Mouse (Mus musculus): ENCODE results near the gene Hsd17b2.
"Not testable (repeated sequence)": the region's sequence is repeated elsewhere in the genome, so short reads cannot be mapped to it uniquely, and the experiment has no call there.

Hsd17b2 gene

DNA sequence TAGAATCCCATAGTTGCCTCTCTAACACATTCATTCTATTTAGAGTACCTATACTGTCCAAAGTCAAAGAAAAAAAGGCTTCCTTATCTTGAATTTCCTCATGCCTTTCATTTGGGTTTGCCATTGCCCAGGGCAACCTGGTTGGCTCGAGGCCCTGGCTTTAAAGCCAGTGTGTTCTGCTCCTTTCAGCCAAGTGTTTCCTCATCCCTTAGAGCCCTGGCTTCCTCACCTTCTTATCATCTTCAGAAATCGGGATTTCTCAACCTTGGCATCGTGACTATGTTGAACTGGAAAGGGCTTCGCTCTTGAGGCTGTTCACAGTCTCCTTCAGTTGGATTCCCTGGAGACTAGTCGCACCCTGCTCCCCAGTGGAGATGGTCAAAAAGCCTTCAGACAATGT, 12.9 kb downstream of the Hsd17b2 start:
- in situ Hi-C loops (cut with MboI, MseI) = no loop called here

DNA sequence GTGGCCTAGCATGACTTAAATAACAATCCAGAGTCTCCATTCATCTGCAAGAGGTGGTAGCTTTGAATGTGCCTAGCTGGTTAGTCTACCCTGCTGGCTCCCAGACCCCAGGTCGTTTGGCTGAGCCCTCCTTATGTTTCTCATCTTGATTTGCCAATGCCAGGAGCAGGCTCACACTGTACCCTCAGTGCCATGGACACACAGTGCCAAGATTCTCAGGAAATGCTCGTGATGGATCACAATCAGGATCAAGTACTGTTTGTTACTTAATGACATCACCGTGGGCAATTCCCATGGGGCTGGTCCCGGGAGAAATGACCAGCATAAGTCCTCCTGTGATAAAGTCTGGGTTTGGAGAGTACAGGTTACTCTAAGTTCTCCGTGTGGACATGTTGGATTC, 14.2 kb downstream of the Hsd17b2 start:
- in situ Hi-C loops (cut with MboI, MseI) = no loop called here

DNA sequence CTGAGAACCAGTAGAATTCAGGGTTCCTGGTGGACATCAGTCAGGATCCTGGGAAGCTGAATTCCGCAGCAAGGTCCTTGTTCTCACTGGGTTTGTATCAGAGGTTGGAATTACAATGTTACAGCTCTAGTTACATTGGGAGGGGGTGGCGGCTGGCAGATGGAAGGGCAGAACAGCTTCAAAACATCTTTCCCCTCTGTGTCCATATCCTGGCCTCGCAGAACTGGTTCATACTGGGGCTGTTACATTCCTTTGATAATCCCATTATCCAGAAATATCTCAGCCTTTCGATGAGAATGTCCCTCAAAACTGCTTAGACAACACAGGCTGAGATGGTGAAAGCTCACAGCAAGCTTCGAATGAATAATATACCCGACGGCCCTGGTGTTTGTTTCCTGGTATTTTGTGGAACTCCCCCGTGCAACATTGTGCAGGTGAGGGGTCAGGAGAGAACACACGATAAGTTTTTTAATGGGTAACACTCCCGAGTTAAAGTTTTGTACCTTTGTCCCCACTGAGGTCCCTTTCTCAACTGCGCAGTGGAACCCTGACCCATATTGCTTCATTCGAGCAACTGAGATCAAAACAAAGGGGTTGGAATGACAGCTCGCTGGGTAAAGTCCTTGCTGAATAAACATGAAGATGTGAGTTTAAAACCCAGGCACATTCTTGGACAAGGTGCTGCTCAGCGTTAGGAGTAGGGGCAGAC, 16.6 kb downstream of the Hsd17b2 start:
- in situ Hi-C loops (cut with MboI, MseI) = no loop called here

DNA sequence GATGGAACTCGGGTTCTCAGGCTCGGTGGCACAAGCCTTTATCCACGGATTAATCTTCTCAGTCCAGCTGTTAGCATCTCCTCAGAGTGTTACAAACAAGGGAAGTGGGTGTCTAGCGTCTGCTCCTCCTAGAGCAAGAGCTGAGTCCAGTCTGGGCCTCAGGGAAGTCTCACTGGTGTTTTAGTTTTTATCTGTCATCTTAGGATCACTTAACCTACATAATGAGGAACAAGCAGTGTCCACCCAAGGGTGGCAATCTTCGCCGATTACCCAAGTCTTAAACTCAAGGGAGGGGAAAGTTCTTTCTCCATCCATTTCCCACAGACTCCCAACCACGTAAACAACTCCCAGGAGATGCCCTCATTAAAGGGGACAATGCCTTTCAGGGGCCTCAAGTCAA, 24.8 kb downstream of the Hsd17b2 start:
- in situ Hi-C loops (cut with MboI, MseI) = no loop called here

DNA sequence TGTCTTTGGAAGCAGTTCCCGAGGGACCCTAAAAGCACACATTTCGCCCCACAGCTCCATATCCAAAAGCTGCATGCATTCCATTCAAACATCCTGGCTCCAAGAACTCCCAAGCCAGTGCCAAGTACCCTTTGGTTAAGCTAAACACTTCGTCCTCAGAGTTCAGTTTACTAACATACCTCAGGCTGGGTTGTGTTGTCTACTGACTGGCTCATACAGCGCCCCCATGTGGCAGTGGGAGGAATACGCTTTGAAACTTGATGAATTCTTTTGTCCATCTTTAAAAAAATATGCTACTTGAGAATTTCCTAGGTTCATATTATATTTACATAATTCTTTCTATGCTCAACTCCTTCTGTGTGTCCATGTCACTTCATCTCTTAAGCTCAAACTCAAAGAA, 25.9 kb downstream of the Hsd17b2 start:
- in situ Hi-C loops (cut with MboI, MseI) = no loop called here

DNA sequence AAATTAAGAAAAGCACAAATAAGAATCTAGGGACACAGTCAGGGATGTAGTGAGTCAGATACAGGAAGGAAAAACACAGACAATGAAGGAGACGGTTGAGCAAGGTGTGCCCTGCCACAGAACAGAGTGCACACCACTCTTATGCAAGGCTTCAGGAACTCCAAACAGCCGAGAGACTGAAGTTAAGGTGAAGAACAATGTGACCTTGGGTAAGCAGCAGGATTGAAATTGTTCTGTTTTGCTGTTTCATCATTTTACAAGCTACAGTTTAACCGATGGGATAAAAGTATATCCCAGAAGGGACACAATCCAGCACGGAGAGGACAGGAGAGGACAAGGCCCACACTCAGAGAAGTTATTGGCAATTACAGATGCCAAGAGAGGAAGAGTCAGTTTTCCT, 26.5 kb downstream of the Hsd17b2 start:
- in situ Hi-C loops (cut with MboI, MseI) = no loop called here

DNA sequence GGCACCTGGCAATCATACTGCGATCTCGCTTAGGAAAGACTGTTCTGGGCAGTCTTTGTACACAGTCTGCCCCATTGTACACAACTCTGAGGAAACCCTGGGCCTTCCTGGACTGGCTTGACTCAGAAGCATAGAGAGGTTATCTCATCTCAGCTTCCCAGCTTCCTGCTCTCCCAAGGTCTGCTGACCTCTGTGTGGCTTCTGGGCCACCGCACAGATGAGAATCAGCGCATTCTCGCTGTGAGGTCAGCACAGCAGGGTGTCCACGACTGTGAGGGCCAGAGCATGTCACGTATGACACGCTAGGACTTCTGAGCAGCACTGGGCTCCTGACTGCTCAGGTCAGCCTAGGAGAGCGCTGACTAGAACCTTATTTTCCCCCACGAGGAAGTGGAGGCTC, 29.3 kb downstream of the Hsd17b2 start:
- in situ Hi-C loops (cut with MboI, MseI) = no loop called here

DNA sequence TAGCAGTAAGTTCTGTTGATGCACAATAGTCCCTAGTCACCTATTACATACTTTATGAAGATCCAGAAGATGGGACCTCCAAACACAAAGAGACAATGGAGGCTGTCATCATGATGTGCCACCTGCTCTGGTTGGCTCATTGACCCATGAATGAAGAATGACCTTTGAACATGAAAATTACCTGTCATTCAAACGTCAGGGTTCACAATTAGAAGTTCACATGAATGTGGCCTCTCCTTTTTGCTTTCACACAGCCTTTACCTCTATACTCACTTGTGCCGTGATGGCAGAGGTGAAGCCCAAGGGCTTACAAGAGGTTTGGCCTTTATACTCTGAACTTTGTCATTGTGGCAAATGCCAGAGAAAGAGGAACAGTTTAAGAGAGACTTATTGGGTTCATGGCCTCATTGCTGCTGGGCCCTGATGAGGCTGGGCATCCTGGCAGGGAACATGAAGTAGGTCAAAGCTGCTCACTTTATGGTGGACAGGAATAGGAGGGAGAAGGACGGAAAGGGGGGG, 35.0 kb downstream of the Hsd17b2 start:
- in situ Hi-C loops (cut with MboI, MseI) = no loop called here

DNA sequence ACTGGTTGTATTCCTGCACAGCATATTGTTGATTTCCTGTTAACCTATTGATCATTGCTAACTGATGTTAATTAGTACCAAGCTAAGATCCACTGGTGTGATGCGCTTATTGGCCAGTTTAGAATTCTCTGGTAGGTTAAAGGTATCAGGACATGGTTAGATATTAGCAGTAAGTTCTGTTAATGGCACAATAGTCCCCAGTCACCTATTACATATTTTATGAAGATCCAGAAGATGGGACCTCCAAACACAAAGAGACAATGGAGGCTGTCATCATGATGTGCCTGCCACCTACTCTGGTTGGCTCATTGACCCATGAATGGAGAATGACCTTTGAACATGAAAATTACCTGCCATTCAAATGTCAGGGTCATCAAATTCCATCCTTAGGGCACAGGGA, 36.5 kb downstream of the Hsd17b2 start:
- in situ Hi-C loops (cut with MboI, MseI) = not testable (repeated sequence)

DNA sequence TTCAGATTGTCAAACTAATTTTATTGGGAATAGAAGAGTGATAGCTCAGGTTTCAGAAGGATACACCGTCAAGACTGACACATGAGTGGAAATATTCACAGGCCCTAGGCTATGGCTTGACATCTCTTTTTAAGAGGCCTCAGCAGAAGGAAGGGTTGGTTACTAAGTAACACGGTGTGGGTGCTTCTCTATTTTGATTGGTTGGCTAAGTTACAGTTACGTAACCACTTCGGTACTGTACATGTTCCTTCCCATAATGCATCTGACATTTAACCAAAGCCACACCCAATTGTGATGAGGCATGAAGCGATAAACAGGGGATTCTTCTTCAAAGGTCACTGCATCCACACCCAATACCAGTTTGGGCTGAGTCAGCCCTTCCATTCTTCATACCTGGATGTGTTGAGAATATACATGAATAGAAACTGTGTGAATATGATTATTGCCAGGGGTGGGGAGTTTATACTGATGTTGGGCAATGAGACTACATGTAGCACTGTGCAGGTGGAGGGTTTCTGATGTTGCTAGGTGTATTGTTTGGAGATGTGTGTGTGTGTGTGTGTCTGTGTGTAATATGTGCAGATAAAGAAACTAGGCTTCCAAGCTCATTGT, 38.8 kb downstream of the Hsd17b2 start:
- in situ Hi-C loops (cut with MboI, MseI) = no loop called here

DNA sequence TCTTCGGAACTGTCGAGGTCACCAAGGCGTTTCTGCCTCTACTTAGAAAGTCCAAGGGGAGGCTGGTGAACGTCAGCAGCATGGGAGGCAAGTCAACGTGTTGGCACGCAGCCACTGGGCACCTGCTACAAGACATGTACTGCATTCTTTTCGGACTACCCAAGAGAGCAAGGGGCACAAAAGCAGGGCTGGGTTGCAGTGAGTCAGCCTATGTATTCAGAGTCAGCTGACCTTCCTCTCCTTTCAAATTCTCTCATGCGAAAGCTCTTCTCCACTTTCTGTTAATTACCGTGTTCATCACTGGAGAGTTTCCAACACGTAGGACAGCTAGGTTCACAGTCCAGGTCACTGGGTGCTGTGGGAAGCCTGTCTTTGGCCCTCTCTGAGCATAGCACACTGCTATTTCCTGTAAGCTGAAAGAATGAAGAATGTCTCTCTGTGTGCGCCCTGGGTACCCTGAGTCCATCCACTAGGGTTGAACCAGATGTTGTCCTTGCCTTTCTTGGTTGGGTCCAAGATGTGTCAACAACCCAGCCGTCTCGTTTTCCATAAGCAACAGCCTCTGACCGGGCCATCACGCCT, 40.8 kb downstream of the Hsd17b2 start:
- in situ Hi-C loops (cut with MboI, MseI) = no loop called here

DNA sequence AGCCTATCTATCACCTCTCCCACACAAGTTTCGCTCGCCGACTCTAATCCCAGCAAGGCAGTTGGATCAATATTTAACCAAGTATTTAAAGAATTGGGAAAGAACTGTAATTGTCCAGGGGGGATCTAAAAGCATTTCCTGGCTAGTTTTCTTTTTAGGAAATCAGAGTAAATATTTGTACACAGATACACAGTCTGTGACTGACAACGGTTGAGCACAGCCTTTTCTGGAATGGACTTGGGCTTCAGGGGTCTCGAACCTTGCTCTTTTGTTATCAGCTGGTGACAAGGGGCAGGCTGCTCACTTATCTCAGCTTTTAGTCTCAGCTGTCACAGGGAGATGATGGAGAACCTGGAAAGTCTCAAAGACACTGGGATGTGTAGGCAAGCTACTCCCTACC, 44.9 kb downstream of the Hsd17b2 start:
- in situ Hi-C loops (cut with MboI, MseI) = no loop called here

DNA sequence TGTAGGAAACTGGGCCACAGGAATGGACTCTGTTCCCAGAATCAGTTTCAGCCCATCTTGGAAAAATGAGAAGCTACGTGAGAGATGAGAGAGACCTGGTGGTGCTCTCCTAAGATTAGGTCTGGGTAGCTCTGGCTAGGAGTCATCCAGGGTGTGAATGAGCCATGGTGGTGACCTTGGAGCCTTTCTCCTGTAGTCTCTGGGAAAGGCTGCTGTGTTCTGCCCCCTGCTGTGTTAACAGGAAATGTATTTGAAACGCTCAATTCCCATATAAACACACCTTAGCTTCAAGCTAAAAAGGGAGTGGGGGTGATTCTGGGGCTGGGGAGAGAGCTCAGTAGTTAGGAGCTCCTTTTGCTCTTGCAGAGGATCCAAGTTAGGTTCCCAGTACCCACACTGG, 45.7 kb downstream of the Hsd17b2 start:
- in situ Hi-C loops (cut with MboI, MseI) = no loop called here

DNA sequence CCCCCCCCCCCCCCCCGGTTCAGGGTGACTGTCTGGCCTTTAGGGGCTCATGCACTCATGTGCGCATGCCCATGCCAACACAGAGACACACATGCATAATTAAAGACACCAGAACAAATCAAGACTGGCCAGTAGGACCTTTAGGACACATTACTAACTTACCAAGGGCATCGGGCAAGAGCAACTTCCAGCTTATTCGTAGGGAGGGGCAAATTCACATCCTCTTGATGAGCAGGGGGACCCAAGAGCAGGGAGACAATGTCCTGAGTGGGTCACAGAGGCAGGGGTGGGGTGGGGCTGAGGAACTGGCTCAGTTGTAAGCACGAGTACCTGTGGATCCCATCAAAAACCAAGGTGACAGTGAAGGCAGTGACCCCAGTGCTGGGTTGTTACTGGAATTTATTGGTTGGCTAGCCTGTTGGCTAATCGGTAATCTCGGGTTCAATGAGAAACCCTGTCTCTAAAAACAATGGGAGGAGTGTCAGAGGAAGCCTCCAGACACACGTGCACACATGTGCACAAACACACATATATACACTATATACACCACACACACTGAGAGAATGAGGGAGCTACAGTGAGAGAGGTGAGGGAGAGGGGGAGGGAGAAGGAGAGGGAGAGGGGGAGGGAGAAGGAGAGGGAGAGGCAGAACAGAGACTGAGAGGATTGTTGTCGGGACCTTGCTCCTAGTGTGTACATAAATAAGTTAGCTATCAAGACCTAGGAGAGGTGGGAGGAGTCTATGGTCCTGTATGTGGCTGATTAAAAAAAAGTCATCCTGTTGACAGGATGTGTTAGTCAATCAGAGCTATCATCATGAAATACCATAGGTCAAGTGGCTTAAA, 46.4 kb downstream of the Hsd17b2 start:
- in situ Hi-C loops (cut with MboI, MseI) = no loop called here

DNA sequence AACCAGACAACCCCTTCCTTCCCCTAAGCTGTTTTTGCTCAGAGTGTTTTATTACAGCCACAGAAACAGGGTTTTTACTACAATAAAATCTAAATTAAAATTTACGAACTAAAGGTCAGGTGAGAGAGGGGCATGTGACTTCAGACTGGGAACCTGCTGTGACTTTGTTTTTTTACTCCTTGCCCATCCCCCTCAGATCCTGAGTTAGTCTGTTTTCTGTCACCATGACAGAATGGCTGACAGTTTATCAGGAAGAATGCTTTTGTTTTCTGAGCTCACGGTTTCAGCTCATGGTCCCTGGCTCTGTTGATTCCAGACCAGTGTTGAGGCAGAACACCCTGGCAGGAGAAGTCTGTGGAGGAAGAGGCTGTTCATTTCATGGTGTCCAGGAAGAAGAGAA, 47.7 kb downstream of the Hsd17b2 start:
- in situ Hi-C loops (cut with MboI, MseI) = no loop called here

DNA sequence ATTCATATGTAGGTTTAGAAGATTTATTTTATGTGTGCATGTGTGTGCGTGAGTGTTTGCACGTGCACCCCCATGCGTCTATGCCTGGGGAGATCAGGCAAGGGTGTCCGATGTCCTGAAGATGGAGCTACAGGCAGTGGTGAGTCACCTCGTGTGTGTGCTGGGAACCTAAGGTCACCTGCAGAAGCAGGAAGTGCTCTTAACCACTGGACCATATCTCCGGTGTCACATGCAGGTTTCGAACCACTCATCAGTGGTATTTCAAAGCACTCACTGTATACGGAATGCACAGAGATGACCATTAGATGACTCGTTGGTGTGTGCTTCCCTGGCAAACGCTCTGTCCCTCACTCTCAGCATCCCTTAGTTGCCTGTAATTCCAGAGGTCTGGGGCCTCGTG, 56.2 kb downstream of the Hsd17b2 start:
- in situ Hi-C loops (cut with MboI, MseI) = no loop called here

DNA sequence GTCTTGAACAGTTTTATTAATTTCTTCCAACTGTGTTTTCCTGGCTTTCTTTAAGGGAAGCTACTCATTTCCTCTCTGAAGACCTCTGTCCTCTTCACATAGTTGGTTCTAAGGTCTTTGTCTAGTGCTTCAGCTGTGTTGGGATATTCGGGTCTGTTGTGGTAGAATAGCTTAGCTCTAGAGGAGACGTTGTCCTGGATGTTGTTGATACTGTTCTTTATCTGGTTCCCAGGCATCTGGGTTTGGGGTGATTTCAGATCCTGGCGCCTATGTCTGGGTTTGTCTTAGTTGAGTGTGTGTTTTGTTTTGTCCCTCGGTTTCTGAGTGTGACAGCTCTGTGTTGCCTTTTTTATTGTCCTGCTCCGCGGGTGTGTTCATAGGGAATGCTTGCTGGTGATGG, 61.1 kb downstream of the Hsd17b2 start:
- in situ Hi-C loops (cut with MboI, MseI) = no loop called here

DNA sequence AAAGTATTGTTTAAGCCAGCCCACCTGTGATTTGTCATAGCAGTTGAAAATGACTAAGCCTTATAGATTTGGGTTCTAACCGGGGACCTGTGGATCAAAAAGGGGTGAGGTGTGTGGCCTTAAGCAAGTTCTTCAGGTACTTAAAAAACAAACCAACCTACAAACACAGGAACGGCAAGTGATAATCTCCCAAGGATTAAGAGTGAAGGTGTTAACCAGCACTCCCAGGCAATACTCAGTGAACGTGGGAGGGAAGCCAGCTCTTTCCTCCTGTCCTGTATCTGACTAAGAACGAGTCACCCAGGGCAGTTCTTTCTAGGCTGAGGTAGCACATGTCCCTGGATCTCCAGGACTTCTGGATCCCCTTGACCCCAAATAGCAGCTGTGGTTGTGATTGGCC, 62.9 kb downstream of the Hsd17b2 start:
- in situ Hi-C loops (cut with MboI, MseI) = no loop called here

DNA sequence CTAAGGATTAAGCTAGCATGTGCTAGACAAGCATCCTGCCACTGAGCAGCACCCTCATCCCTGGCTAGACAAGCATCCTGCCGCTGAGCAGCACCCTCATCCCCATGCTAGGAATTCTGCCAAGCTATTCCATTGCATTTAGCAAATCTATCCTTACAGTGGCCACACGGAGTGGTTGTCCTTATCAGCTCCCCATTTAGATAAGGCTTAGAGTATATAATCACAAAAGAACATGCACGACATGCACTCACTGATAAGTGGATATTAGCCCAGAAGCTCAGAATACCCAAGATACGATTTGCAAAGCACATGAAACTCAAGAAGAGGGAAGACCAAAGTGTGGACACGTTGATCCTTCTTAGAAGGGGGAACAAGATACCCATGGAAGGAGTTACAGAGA, 64.2 kb downstream of the Hsd17b2 start:
- in situ Hi-C loops (cut with MboI, MseI) = no loop called here

DNA sequence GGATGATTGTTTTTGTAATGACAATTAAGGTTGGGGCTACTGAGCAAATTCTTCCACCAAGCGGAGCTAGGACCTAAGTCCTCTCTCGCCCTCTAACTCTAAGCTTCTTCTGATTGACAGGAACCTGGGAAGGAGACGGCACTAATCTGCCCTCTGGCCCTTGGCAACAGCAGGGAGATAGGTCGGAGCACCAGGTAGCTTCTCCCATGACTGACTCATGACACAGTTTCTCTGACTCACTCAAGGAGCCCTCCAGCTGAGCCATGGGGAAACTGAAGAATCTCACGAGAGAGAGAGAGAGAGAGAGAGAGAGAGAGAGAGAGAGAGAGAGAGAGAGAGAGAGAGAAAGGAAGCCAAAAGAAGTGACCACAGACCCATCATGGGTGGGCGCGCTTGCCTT, 67.3 kb downstream of the Hsd17b2 start:
- in situ Hi-C loops (cut with MboI, MseI) = no loop called here

DNA sequence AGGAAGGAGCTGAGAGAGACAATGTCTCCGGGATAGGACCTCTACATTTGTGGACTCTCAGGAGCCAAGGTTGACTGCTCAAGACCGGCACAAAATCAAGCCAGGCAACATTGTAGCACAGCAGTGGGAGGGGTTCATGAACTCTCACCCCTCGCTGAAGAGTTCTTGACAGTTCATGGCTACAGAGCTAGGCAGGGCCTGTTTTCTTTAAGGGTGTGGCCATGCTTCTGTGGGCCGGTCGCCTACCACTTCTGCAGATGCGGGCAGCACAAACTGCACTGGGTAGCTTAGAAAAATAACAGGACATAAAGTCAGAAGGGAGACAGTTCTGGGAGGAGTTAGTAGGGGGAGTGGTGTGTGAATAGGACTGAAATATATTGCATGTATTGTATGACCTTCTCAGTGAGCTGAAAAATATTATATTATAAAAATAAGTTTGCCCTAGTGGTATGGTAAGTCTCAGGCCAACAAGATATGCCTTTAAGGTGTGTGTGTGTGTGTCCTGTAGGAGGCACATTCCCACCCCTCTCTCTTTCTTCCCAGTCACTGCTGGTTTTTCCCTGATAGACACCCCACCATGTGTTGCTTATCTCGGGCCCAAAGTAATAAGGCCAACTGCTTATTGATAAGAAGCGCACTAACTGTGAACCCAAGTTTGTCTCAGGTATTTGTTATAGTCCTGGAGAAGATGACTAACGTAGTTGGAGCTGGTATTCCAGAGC, 69.6 kb downstream of the Hsd17b2 start:
- in situ Hi-C loops (cut with MboI, MseI) = loop anchor here (5.0 kb wide), 1 partner anchor 91 kb away; no protein-coding TSS in a partner anchor
